Mouse (Mus musculus): ENCODE measurements at regions not wholly inside any gene's neighbourhood (a gene's known extent, or its start where the extent isn't known, plus 50 kb on each side); places are given as distances from the start of the nearest gene placed in this dataset.

DNA sequence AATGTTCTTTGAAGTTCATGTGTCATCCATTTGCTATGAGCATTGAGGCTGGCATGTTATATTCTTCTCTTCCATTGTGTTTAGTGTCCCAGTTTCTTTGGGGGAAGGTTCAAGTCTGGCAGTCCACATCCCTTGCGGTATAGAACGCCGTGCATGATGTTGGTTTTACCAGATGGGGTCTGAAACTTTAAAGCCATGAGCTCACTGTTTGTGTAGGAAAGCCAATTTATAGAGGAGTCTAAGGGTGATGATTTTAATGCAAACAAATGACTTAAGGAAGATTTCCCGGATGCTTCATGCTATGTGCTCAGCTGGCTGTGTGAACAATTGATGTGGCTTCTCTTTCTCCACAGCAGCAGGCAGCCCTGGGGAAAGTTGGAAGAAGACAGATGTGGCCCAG lies 104.0 kb upstream of the Hey2 start:
- in situ Hi-C loops (cut with MboI; ENCODE audit: low pct_ligation_motif_present, low pct_unique_long_range_greater_than_20kb, low sequenced_read_pairs), result no loop called here

GRCm38 (mm10) chr10:30918322-30918988 lies 75.9 kb upstream of the Hey2 start:
- H3K9ac ChIP-seq (ENCODE audit: insufficient read depth, low read depth), result no peak overlapping the region
- H3K9me3 ChIP-seq (replicated peaks; ENCODE audit: low read length), result no peaks in the 10 kb centered on the region
- peaks cover 0 to 3% of the 10 kb centered on the region in 2 experiments; a peak in 1 of 4 replicates for H3K4me1 ChIP-seq (ENCODE audit: control insufficient read depth in 1 of 2, insufficient read depth in 2 of 2)
- H3K79me2 ChIP-seq (replicated peaks; ENCODE audit: control insufficient read depth, extremely low read depth, insufficient read depth, poor library complexity, severe bottlenecking), result no peaks in the 10 kb centered on the region
- TF ChIP-seq JUN (IDR thresholded peaks at IDR 0.05; ENCODE audit: insufficient read depth, low read depth, low read length) (peak; percentile 75; the same call in 1 of the 2 replicates), POLR2A (IDR thresholded peaks at IDR 0.05; ENCODE audit: low read depth, low read length) (no peak), JUND (conservative IDR thresholded peaks at IDR 0.05; ENCODE audit: low read depth, low read length) (peak; percentile 69; the same call in 1 of the 2 replicates), MEF2A (IDR thresholded peaks at IDR 0.05; ENCODE audit: borderline replicate concordance, low read depth, low read length) (peak; percentile 73), TBP (conservative IDR thresholded peaks at IDR 0.05; ENCODE audit: low read depth, low read length) (no peak), ETS1 (conservative IDR thresholded peaks at IDR 0.05; ENCODE audit: low read depth, low read length) (0 out of 2 replicates have a peak, but pooled peaks have one; percentile 16), EP300 (IDR thresholded peaks at IDR 0.05; ENCODE audit: low read length) (peak; percentile 83), IRF4 (IDR thresholded peaks at IDR 0.05; ENCODE audit: low read depth, low read length) (peak; percentile 59; the same call in 1 of the 2 replicates), TCF12 (IDR thresholded peaks at IDR 0.05; ENCODE audit: low read depth, low read length) (no peak), ZNF384 (IDR thresholded peaks at IDR 0.05; ENCODE audit: low read depth, low read length) (peak; percentile 84), ZC3H11A (IDR thresholded peaks at IDR 0.05; ENCODE audit: low read depth, low read length) (no peak)
- no peak overlapping the region for H3K4me3 ChIP-seq (replicated peaks in 1 of 3; ENCODE audit: low read depth in 2 of 3, low read length in 2 of 3, poor library complexity in 1 of 3)
- DNase-seq (ENCODE audit: extremely low read depth), result peak; percentile 10
- no peaks in the 10 kb centered on the region for H3K36me3 ChIP-seq (replicated peaks in 1 of 2; ENCODE audit: control insufficient read depth in 1 of 2, insufficient read depth in 1 of 2, low read length in 1 of 2)
- no peak overlapping the region for H3K4me2 ChIP-seq (ENCODE audit: insufficient read depth, low read depth, poor library complexity, severe bottlenecking)
- in situ Hi-C loops (cut with MboI; ENCODE audit: low pct_ligation_motif_present, low pct_unique_long_range_greater_than_20kb, low sequenced_read_pairs) (no loop called here), dilution Hi-C loops (cut with MboI; ENCODE audit: extremely low pct_ligation_motif_present, extremely low pct_unique_long_range_greater_than_20kb, low sequenced_read_pairs) (no loop called here)
- H3K27me3 ChIP-seq (replicated peaks), result no peaks in the 10 kb centered on the region
- no peak overlapping the region for H3K27ac ChIP-seq (ENCODE audit: insufficient read depth, low read depth)

More for the DNA sequence above, 104.0 kb upstream of the Hey2 start:
- H3K4me3 ChIP-seq (replicated peaks in 1 of 3; ENCODE audit: low read depth in 2 of 3, low read length in 2 of 3, poor library complexity in 1 of 3), result no peak overlapping the region
- dilution Hi-C loops (cut with MboI; ENCODE audit: extremely low pct_ligation_motif_present, extremely low pct_unique_long_range_greater_than_20kb, low sequenced_read_pairs), result no loop called here
- H3K36me3 ChIP-seq (replicated peaks in 1 of 2; ENCODE audit: control insufficient read depth in 1 of 2, insufficient read depth in 1 of 2, low read length in 1 of 2), result no peaks in the 10 kb centered on the region
- H3K27me3 ChIP-seq (replicated peaks), result no peaks in the 10 kb centered on the region
- no peaks in the 10 kb centered on the region for H3K9me3 ChIP-seq (replicated peaks; ENCODE audit: low read length)
- H3K27ac ChIP-seq (ENCODE audit: insufficient read depth, low read depth), result no peak overlapping the region
- H3K79me2 ChIP-seq (replicated peaks; ENCODE audit: control insufficient read depth, extremely low read depth, insufficient read depth, poor library complexity, severe bottlenecking), result no peaks in the 10 kb centered on the region
- TF ChIP-seq MAFK (IDR thresholded peaks at IDR 0.05; ENCODE audit: insufficient replicate concordance, low read length) (no peak), ELF1 (IDR thresholded peaks at IDR 0.05; ENCODE audit: low read depth, low read length) (no peak), TCF12 (IDR thresholded peaks at IDR 0.05; ENCODE audit: low read depth, low read length) (no peak), NELFE (IDR thresholded peaks at IDR 0.05; ENCODE audit: low read depth, low read length) (no peak), POLR2A (IDR thresholded peaks at IDR 0.05; ENCODE audit: low read depth, low read length) (no peak), PAX5 (IDR thresholded peaks at IDR 0.05; ENCODE audit: low read length) (no peak), RAD21 (IDR thresholded peaks at IDR 0.05; ENCODE audit: low read depth, low read length) (no peak), MXI1 (IDR thresholded peaks at IDR 0.05; ENCODE audit: low read depth, low read length) (no peak), ZMIZ1 (IDR thresholded peaks at IDR 0.05; ENCODE audit: low read depth, low read length) (no peak), KAT2A (IDR thresholded peaks at IDR 0.05; ENCODE audit: insufficient replicate concordance, low read length) (no peak), ZC3H11A (IDR thresholded peaks at IDR 0.05; ENCODE audit: low read depth, low read length) (no peak), EP300 (IDR thresholded peaks at IDR 0.05; ENCODE audit: low read length) (no peak), BHLHE40 (IDR thresholded peaks at IDR 0.05; ENCODE audit: low read depth, low read length) (no peak), HCFC1 (IDR thresholded peaks at IDR 0.05; ENCODE audit: low read depth, low read length) (no peak), USF2 (conservative IDR thresholded peaks at IDR 0.05; ENCODE audit: low read depth, low read length) (no peak), TBP (conservative IDR thresholded peaks at IDR 0.05; ENCODE audit: low read depth, low read length) (no peak)
- no peaks in the 10 kb centered on the region for H3K4me1 ChIP-seq (ENCODE audit: control insufficient read depth in 1 of 2, insufficient read depth in 2 of 2)
- no peak overlapping the region for H3K9ac ChIP-seq (ENCODE audit: insufficient read depth, low read depth)
- no peak overlapping the region for H3K4me2 ChIP-seq (ENCODE audit: insufficient read depth, low read depth, poor library complexity, severe bottlenecking)
- no peak for DNase-seq (ENCODE audit: extremely low read depth)
